Mouse (Mus musculus): ENCODE results near the gene Gm10272. TPM values are rescaled to one million over a fixed set of nuclear protein-coding genes. Genes with fewer than 3 reads are reported as not detected.
"Not testable (repeated sequence)": the region's sequence is repeated elsewhere in the genome, so short reads cannot be mapped to it uniquely, and the experiment has no call there.

Gene Gm10272
- total and polyA plus RNA-seq, 3 experiments, result not detected

DNA sequence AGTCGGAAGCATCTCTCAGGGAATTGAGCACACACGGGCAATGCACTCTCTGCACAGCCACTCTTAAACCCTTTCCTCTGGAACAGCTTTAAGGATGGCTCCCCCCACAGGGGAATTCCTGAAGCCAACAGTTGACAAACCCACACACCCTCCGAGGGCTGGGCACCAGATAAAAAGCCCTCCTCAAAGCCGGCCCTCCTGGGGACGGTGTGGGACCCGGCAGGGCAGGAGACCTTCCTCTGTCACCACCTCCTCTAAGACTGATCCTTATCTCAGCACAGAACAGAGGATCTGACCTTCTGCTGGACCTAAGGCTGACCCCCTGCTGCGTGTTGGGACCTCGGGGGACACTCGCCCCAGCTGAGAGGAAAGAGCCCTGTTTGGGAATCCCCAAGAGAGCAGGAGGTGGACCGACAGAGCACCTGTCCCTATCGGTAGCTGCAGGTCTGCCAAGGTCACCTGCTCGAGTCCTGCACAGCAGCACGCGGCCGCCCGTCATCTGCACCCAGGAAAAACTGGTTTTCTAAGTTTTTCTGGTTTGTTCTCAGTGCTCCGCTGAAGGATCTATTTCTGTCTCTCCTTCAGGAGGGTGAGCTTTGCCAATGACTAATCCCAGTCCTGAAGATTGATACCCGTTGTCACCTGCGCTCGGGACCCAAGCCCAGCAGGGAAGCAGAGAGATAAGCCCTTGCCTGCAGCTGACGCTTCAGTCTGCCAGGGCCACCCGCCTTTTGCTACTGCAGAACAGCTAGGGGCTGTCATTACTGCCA is 20.3 kb upstream of the Gm10272 start, which contains the start of gene Tspear:
Gene Tspear (plus strand): TSS at position 675 of the 770 bp plus-strand sequence.
- no peak within 1 kb of the TSS for H3K9ac ChIP-seq (ENCODE audit: control insufficient read depth, low read depth, low read length, poor library complexity, severe bottlenecking)
- no peaks in the 10 kb centered on the region for H3K79me2 ChIP-seq (ENCODE audit: control insufficient read depth, insufficient read depth, low read length, poor library complexity)
- H3K4me3 ChIP-seq (ENCODE audit: control insufficient read depth in 1 of 2, insufficient read depth in 1 of 2, low read depth in 2 of 2, low read length in 2 of 2), result no peak within 1 kb of the TSS
- H3K9me3 ChIP-seq (replicated peaks; ENCODE audit: insufficient read depth, low read length), result no peaks in the 10 kb centered on the region
- TF ChIP-seq BHLHE40 (IDR thresholded peaks at IDR 0.05; ENCODE audit: borderline replicate concordance, low read depth, low read length) (no peak), SIN3A (IDR thresholded peaks at IDR 0.05; ENCODE audit: low read length) (no peak), MEF2A (IDR thresholded peaks at IDR 0.05; ENCODE audit: extremely low read depth, insufficient replicate concordance, low read depth, low read length, poor library complexity, severe bottlenecking) (no peak), MAX (IDR thresholded peaks at IDR 0.05; ENCODE audit: low read length) (no peak), KAT2A (conservative IDR thresholded peaks at IDR 0.05; ENCODE audit: low read depth, low read length) (no peak), CTCF (IDR thresholded peaks at IDR 0.05 in 2 of 3, conservative IDR thresholded peaks at IDR 0.05 in 1 of 3; ENCODE audit: control insufficient read depth in 1 of 3, insufficient read depth in 1 of 3, low read depth in 2 of 3, low read length in 3 of 3, poor library complexity in 1 of 3, severe bottlenecking in 1 of 3) (no peak), NELFE (IDR thresholded peaks at IDR 0.05; ENCODE audit: low read depth, low read length) (no peak), ZMIZ1 (IDR thresholded peaks at IDR 0.05; ENCODE audit: low read depth, low read length) (no peak), MXI1 (IDR thresholded peaks at IDR 0.05; ENCODE audit: low read depth, low read length) (no peak), MYB (IDR thresholded peaks at IDR 0.05; ENCODE audit: low read depth, low read length) (no peak), TAL1 (IDR thresholded peaks at IDR 0.05; ENCODE audit: low read length) (no peak), POLR2AphosphoS2 (IDR thresholded peaks at IDR 0.05; ENCODE audit: low read length) (no peak), TBP (IDR thresholded peaks at IDR 0.05; ENCODE audit: low read depth, low read length) (no peak)
- H3K27me3 ChIP-seq (ENCODE audit: control insufficient read depth in 1 of 2, insufficient read depth in 2 of 2, low read length in 2 of 2), result peaks cover 14 to 18% of the 10 kb centered on the region in 2 experiments
- H3K36me3 ChIP-seq (ENCODE audit: control insufficient read depth in 1 of 2, insufficient read depth in 2 of 2, low read length in 2 of 2), result no peaks in the 10 kb centered on the region
- no peak within 1 kb of the TSS for H3K27ac ChIP-seq (ENCODE audit: control insufficient read depth, low read depth, low read length)
- DNase-seq (ENCODE audit: low read depth, low spot score), result no peak
- no peaks in the 10 kb centered on the region for H3K4me1 ChIP-seq (ENCODE audit: control insufficient read depth in 1 of 2, insufficient read depth in 2 of 2, low read length in 2 of 2)

DNA sequence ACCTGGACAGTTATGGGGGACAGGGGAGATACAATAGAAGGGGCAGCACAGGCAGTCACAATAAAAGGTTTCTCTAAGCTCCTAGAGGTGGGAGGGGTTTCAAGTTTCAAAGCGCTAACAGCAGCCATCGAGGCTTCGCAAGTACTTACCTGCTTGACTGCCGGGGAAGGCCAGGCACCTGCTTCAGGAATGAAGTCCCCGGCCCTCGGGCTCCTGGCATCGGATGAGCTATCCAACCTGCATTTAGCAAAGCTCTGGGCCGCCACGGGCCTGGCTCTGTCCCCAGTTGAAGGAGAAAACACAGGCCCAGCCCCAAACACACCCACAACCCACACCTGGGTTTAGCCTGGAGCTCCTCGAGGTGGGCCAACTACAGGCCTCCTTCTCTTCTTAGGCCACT is 19.4 kb upstream of the Gm10272 start:
- Histone ChIP-seq H3K4me1 (ENCODE audit: control insufficient read depth in 1 of 2, insufficient read depth in 2 of 2, low read length in 2 of 2) (no peaks in the 10 kb centered on the region), H3K79me2 (ENCODE audit: control insufficient read depth, insufficient read depth, low read length, poor library complexity) (no peaks in the 10 kb centered on the region), H3K27me3 (ENCODE audit: control insufficient read depth in 1 of 2, insufficient read depth in 2 of 2, low read length in 2 of 2) (peaks cover 13 to 23% of the 10 kb centered on the region in 2 experiments), H3K4me3 (ENCODE audit: control insufficient read depth in 1 of 2, insufficient read depth in 1 of 2, low read depth in 2 of 2, low read length in 2 of 2) (no peak overlapping the region), H3K9me3 (replicated peaks; ENCODE audit: insufficient read depth, low read length) (no peaks in the 10 kb centered on the region), H3K27ac (ENCODE audit: control insufficient read depth, low read depth, low read length) (no peak overlapping the region), H3K36me3 (ENCODE audit: control insufficient read depth in 1 of 2, insufficient read depth in 2 of 2, low read length in 2 of 2) (no peaks in the 10 kb centered on the region), H3K9ac (ENCODE audit: control insufficient read depth, low read depth, low read length, poor library complexity, severe bottlenecking) (no peak overlapping the region)
- TF ChIP-seq E2F4 (IDR thresholded peaks at IDR 0.05; ENCODE audit: borderline replicate concordance, low read depth, low read length) (no peak), UBTF (IDR thresholded peaks at IDR 0.05; ENCODE audit: borderline replicate concordance, insufficient read depth, low read depth, low read length) (no peak), RCOR1 (IDR thresholded peaks at IDR 0.05; ENCODE audit: low read depth, low read length) (no peak), NRF1 (IDR thresholded peaks at IDR 0.05; ENCODE audit: insufficient read depth, low read depth, low read length, poor library complexity, severe bottlenecking) (no peak), USF2 (IDR thresholded peaks at IDR 0.05; ENCODE audit: borderline replicate concordance in 1 of 2, insufficient read depth in 1 of 2, low read depth in 1 of 2, low read length in 2 of 2) (no peak), CHD1 (IDR thresholded peaks at IDR 0.05; ENCODE audit: low read depth, low read length) (no peak), EP300 (IDR thresholded peaks at IDR 0.05; ENCODE audit: low read depth in 1 of 2, low read length in 2 of 2) (no peak), MAX (IDR thresholded peaks at IDR 0.05; ENCODE audit: low read length) (no peak)
- DNase-seq (ENCODE audit: low read depth, low spot score), result no peak

DNA sequence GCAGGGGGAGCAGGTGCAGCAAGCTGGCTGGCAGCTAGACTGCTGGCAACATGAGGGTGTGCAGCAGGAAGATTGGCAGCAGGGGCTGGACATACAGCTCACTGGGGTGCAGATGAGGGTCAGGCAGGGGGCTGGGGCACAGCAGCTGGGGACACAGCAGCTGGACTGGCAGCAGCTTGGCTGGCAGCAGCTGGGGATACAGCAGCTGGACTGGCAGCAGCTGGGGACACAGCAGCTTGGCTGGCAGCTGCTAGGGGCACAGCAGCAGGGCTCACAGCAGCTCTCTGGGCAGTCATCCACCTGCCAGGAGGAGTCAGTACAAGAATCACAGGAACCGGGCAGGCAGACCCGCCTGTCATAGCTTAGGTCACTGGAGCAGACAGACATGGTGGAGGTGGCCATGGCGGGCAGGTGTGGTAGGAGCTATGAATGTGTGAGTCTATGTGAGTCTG is 16.0 kb upstream of the Gm10272 start, which contains the start of gene Gm19402:
Gene Gm19402 (minus strand): TSS at position 402 of the 452 bp plus-strand sequence.
- H3K79me2 ChIP-seq (ENCODE audit: control insufficient read depth, insufficient read depth, low read length, poor library complexity); H3K4me1 ChIP-seq (ENCODE audit: control insufficient read depth in 1 of 2, insufficient read depth in 2 of 2, low read length in 2 of 2); H3K27ac ChIP-seq (ENCODE audit: control insufficient read depth, low read depth, low read length); H3K9ac ChIP-seq (ENCODE audit: control insufficient read depth, low read depth, low read length, poor library complexity, severe bottlenecking); H3K4me3 ChIP-seq (ENCODE audit: control insufficient read depth in 1 of 2, insufficient read depth in 1 of 2, low read depth in 2 of 2, low read length in 2 of 2); H3K9me3 ChIP-seq (replicated peaks; ENCODE audit: insufficient read depth, low read length); H3K36me3 ChIP-seq (ENCODE audit: control insufficient read depth in 1 of 2, insufficient read depth in 2 of 2, low read length in 2 of 2); DNase-seq (ENCODE audit: low read depth, low spot score): not testable (repeated sequence)
- peaks cover 8 to 14% of the 10 kb centered on the region in 2 experiments for H3K27me3 ChIP-seq (ENCODE audit: control insufficient read depth in 1 of 2, insufficient read depth in 2 of 2, low read length in 2 of 2)
